Mouse (Mus musculus) brain, embryonic 14.5 days (tissue): ENCODE data around the gene Chd2.

Experiments used
- CTCF ChIP-seq: fragments of 200-500 bp; IDR thresholded peaks from 2 replicates; pipeline ENCODE4 v1.5.1; 2012; ENCODE audit warnings: inconsistent platforms, mild to moderate bottlenecking, moderate library complexity, borderline replicate concordance; ENCODE audit not compliant: insufficient read depth, insufficient read length; ENCODE audit errors: extremely low read depth
- POLR2A ChIP-seq: fragments of 200-500 bp; IDR thresholded peaks from 2 replicates; pipeline ENCODE4 v1.6.1; 2012; ENCODE audit warnings: mild to moderate bottlenecking, inconsistent platforms, borderline replicate concordance; ENCODE audit not compliant: poor library complexity, insufficient read depth, insufficient read length, severe bottlenecking; ENCODE audit errors: extremely low read depth

- TF ChIP-seq POLR2A (no peak), CTCF (no peak)
Measured at GRCm38 (mm10) chr7:73420827-73421226, 120.8 kb downstream of the Chd2 start.
